Mouse (Mus musculus) hindbrain, embryonic 15.5 days (tissue): ENCODE measurements around the gene Cxcr5. TPM values are rescaled to one million over a fixed set of nuclear protein-coding genes. Genes with fewer than 3 reads are reported as not detected.

Experiments used
- ATAC-seq: fragments of 200-750 bp; cut with Nextera tagmentation; 2 replicates; pipeline ENCODE4 v1.8.0; 2017; ENCODE audit warnings: low read depth, moderate number of reproducible peaks, moderate TSS enrichment; ENCODE audit not compliant: low FRiP score
- H3K27ac ChIP-seq: fragments of 300-500 bp; sonication (generic); replicated peaks from 2 replicates; pipeline ENCODE4 v1.5.1; 2015; ENCODE audit warnings: mild to moderate bottlenecking, inconsistent platforms
- H3K27me3 ChIP-seq: fragments of 300-500 bp; sonication (generic); 2 replicates; pipeline ENCODE4 v1.6.1; 2015; ENCODE audit warnings: control low read depth, inconsistent platforms
- H3K36me3 ChIP-seq: fragments of 300-500 bp; sonication (generic); 2 replicates; pipeline ENCODE4 v1.6.1; 2015; ENCODE audit warnings: control low read depth, inconsistent platforms
- H3K4me1 ChIP-seq: fragments of 300-500 bp; sonication (generic); replicated peaks from 2 replicates; pipeline ENCODE4 v1.6.1; 2015; ENCODE audit warnings: control low read depth, inconsistent platforms
- H3K4me2 ChIP-seq: fragments of 300-500 bp; sonication (generic); 2 replicates; pipeline ENCODE4 v1.6.1; 2015; ENCODE audit warnings: moderate library complexity, mild to moderate bottlenecking, inconsistent platforms
- H3K4me3 ChIP-seq: fragments of 300-500 bp; sonication (generic); 2 replicates; pipeline ENCODE4 v1.5.1; 2015; ENCODE audit warnings: mild to moderate bottlenecking, inconsistent platforms
- H3K9ac ChIP-seq: fragments of 300-500 bp; sonication (generic); 2 replicates; pipeline ENCODE4 v1.6.1; 2015; ENCODE audit warnings: inconsistent platforms
- H3K9me3 ChIP-seq: fragments of 300-500 bp; sonication (generic); 2 replicates; pipeline ENCODE4 v1.6.1; 2016; ENCODE audit warnings: control low read depth, inconsistent platforms
- whole genome bisulfite sequencing: fragments of 180-500 bp; shearing (Covaris S2); methylation state at CpG from one replicate; pipeline ENCODE4 v1.1.7; 2015; 5-methylcytosine and 5-hydroxymethylcytosine counted together
- polyA plus RNA-seq: library from polyadenylated mRNA; unstranded; fragments of >200 nt; fragmentation: Nextera tagmentation; extraction: Ambion mirVana; gene quantifications from 2 replicates; pipeline ENCODE4 v1.2.1, GENCODE M21; 2015

Gene Cxcr5
- polyA plus RNA-seq, 1 experiment from 2014 or later, result not detected

DNA sequence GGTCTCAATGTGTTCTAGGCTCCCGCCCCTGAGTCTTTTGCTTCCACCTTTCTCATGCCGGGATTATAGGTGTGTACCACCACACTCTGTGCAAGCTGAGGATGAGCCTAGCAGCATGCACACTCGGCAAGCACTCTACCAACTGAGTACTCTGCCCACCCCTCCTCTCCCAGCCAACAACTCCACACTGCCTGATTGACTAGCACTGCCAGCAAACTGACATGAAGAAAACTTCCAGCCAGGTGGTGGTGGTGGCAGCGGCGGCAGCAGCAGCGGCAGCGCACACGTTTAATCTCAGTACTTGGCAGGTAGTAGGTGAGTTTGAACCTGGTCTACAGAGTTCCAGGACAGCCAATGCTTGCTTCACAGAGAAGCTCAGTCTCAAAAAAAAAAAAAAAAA lies 36.1 kb downstream of the Cxcr5 start:
- no peak for ATAC-seq
- no peak overlapping the region for H3K27ac ChIP-seq
- H3K27me3 ChIP-seq, result no peaks in the 10 kb centered on the region
- WGBS, result 88% methylated on average over 8 of the region's 8 CpGs
- no peak overlapping the region for H3K4me3 ChIP-seq
- H3K36me3 ChIP-seq, result no peaks in the 10 kb centered on the region
- H3K9ac ChIP-seq, result no peak overlapping the region
- no peak overlapping the region for H3K4me2 ChIP-seq
- H3K4me1 ChIP-seq, result no peaks in the 10 kb centered on the region
- no peaks in the 10 kb centered on the region for H3K9me3 ChIP-seq

- 79% methylated on average over 3 of the region's 3 CpGs for WGBS
- H3K4me2 ChIP-seq, result no peak overlapping the region
- no peak overlapping the region for H3K4me3 ChIP-seq
- no peaks in the 10 kb centered on the region for H3K4me1 ChIP-seq
- H3K27ac ChIP-seq, result no peak overlapping the region
- H3K9me3 ChIP-seq, result no peaks in the 10 kb centered on the region
- no peak for ATAC-seq
- no peaks in the 10 kb centered on the region for H3K36me3 ChIP-seq
- H3K9ac ChIP-seq, result no peak overlapping the region
- H3K27me3 ChIP-seq, result no peaks in the 10 kb centered on the region
These were observed 36.7 kb downstream of the Cxcr5 start for GRCm38 (mm10) chr9:44525001-44525400.

DNA sequence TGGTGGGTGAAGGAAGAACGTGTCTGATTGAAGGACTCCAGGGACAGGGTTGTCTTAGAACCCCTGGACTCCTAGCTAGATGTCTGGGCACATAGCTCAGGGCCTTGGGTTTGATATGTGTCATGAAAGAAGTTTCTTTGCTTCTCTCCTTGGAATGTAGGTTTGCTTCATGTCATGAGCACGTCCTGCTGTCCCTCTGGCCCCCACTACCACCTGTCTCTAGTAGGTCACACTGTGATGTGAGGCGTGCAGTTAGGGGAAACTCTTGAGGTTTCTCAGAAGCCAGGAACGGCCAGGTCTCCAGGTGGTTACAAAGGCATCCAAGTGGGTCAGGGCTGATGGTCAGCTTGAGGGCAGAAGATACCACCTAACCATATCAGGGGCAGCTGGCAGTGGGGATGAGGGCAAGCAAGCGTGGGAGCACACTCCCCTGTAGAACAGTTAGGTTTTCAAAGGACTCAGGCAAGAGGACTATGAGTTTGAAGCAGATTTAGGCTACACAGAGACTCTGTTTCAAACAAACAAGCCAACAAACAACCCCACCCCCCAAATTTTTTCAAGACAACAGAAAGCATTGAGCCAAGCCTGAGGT lies 37.3 kb downstream of the Cxcr5 start:
- no peak overlapping the region for H3K4me3 ChIP-seq
- H3K4me2 ChIP-seq, result no peak overlapping the region
- H3K9ac ChIP-seq, result no peak overlapping the region
- H3K36me3 ChIP-seq, result no peaks in the 10 kb centered on the region
- H3K9me3 ChIP-seq, result no peaks in the 10 kb centered on the region
- WGBS, result 75% methylated on average over 5 of the region's 5 CpGs
- H3K27ac ChIP-seq, result no peak overlapping the region
- no peaks in the 10 kb centered on the region for H3K4me1 ChIP-seq
- no peaks in the 10 kb centered on the region for H3K27me3 ChIP-seq
- ATAC-seq, result no peak

DNA sequence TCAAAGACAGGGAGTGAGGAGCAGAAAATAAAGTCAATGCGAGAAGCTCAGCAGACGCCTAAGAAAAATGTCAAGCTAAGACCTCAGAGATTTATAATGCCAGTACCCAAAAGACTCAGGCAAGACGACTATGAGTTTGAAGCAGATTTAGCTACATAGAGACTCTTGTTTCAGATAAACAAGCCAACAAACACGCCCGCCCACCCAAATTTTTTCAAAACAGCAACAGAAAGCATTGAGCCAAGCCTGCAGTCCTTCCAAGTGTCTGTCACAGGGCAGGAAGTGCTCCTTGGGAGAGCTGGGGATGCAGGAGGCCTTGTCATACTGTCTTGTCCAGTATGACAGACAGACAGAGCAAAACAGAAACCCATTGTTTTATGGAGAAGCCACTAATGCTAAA lies 38.0 kb downstream of the Cxcr5 start:
- H3K4me3 ChIP-seq, result no peak overlapping the region
- H3K27me3 ChIP-seq, result no peaks in the 10 kb centered on the region
- no peak overlapping the region for H3K4me2 ChIP-seq
- no peaks in the 10 kb centered on the region for H3K4me1 ChIP-seq
- H3K27ac ChIP-seq, result no peak overlapping the region
- H3K9me3 ChIP-seq, result no peaks in the 10 kb centered on the region
- no peaks in the 10 kb centered on the region for H3K36me3 ChIP-seq
- no peak for ATAC-seq
- H3K9ac ChIP-seq, result no peak overlapping the region
- WGBS, result 75% methylated on average over 5 of the region's 5 CpGs

- H3K27me3 ChIP-seq, result no peaks in the 10 kb centered on the region
- WGBS, result 85% methylated on average over 10 of the region's 10 CpGs
- no peaks in the 10 kb centered on the region for H3K9me3 ChIP-seq
- no peak overlapping the region for H3K9ac ChIP-seq
- H3K4me3 ChIP-seq, result no peak overlapping the region
- ATAC-seq, result no peak
- no peaks in the 10 kb centered on the region for H3K4me1 ChIP-seq
- no peak overlapping the region for H3K4me2 ChIP-seq
- H3K27ac ChIP-seq, result no peak overlapping the region
- no peaks in the 10 kb centered on the region for H3K36me3 ChIP-seq
These were observed 39.8 kb downstream of the Cxcr5 start for GRCm38 (mm10) chr9:44521927-44522326.

- Histone ChIP-seq H3K27me3 (no peaks in the 10 kb centered on the region), H3K4me3 (no peak overlapping the region), H3K36me3 (no peaks in the 10 kb centered on the region), H3K9me3 (no peaks in the 10 kb centered on the region), H3K9ac (no peak overlapping the region), H3K27ac (no peak overlapping the region), H3K4me2 (no peak overlapping the region), H3K4me1 (no peaks in the 10 kb centered on the region)
- 51% methylated on average over 7 of the region's 7 CpGs for WGBS
- no peak for ATAC-seq
These were observed 43.6 kb downstream of the Cxcr5 start for GRCm38 (mm10) chr9:44518068-44518467.

- Histone ChIP-seq H3K27me3 (no peaks in the 10 kb centered on the region), H3K27ac (no peak overlapping the region), H3K4me1 (no peaks in the 10 kb centered on the region), H3K4me2 (no peak overlapping the region), H3K36me3 (no peaks in the 10 kb centered on the region), H3K4me3 (no peak overlapping the region), H3K9ac (no peak overlapping the region), H3K9me3 (no peaks in the 10 kb centered on the region)
- WGBS, result 76% methylated on average over 4 of the region's 4 CpGs
- no peak for ATAC-seq
These were observed 44.3 kb downstream of the Cxcr5 start for GRCm38 (mm10) chr9:44517368-44517767.

DNA sequence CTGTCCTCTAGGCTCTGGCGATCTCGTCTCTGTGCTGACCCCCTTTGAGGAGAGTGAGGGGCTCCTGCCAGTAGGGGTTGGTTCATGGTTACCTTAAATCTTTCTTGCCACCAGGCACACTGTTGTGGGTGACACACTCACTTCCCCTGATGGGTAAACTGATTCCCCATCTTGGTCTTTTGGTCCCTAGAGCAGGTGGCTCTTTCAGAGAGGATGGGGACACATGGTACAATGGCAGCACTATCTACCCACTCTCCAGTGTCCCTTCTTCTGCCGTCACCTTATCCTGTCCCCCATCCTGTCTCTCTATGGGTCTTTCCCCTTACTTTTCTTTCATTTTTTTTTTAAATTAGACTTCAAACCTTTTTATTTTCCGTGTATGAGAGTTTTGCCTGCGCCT lies 45.8 kb downstream of the Cxcr5 start:
- no peak overlapping the region for H3K9ac ChIP-seq
- H3K36me3 ChIP-seq, result no peaks in the 10 kb centered on the region
- no peaks in the 10 kb centered on the region for H3K9me3 ChIP-seq
- no peak for ATAC-seq
- no peak overlapping the region for H3K4me3 ChIP-seq
- no peak overlapping the region for H3K27ac ChIP-seq
- H3K27me3 ChIP-seq, result no peaks in the 10 kb centered on the region
- H3K4me2 ChIP-seq, result no peak overlapping the region
- 93% methylated on average over 5 of the region's 5 CpGs for WGBS
- peaks cover 12% of the 10 kb centered on the region for H3K4me1 ChIP-seq

DNA sequence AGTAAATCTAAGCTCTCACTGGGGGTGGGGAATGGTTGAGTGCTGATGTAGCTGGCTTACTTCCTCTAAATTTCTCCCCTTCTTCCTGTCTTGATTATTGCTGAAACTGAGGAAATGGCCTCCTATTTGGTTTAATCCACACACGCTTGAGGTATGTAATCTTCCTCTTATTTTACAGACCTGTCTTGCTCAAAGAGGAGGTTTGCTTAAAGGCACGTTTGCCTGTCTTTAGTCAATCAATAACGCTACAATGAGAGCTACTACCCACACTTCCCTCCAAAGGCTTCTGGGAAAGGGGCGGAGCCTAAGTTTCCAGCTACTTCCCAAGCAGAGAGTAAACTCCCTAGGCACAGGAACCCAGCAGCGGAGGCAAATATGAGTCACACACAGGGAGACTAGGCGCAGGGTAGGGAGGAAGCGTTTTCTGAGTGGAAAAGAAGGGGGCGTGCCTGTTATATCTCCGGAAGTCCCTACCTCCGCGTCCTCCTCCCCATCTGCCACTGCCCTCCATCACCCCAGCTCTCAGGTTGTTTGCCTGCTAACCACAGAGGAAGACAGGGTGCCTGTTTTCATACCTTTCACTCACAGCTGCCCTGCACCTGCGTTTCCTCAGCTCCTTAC lies 46.4 kb downstream of the Cxcr5 start:
- Histone ChIP-seq H3K9ac (no peak overlapping the region), H3K27me3 (no peaks in the 10 kb centered on the region), H3K36me3 (no peaks in the 10 kb centered on the region), H3K4me3 (no peak overlapping the region), H3K4me2 (no peak overlapping the region), H3K9me3 (no peaks in the 10 kb centered on the region), H3K4me1 (peaks cover 18% of the 10 kb centered on the region), H3K27ac (no peak overlapping the region)
- WGBS, result 71% methylated on average over 12 of the region's 12 CpGs
- ATAC-seq, result no peak

DNA sequence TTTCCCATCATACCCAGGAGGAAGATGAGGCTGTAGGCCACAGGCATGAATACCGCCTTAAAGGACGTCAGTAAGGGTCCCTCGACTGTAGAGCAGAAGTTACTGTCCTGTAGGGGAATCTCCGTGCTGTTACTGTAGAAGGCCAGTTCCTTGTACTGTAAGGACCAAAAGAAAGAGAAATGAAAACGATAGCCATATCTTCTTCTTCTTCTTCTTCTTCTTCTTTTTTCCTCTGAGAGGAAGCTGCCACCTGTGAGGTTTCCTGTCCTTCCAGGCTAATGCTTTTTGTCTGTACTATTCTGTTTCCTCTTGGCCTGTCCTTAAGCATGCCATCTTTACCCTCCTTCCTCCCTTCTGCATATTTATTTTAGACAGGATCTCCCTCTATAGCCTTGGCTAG lies 47.5 kb downstream of the Cxcr5 start:
- Histone ChIP-seq H3K4me3 (no peak overlapping the region), H3K4me1 (peaks cover 29% of the 10 kb centered on the region), H3K9ac (no peak overlapping the region), H3K9me3 (no peaks in the 10 kb centered on the region), H3K27ac (no peak overlapping the region), H3K27me3 (no peaks in the 10 kb centered on the region), H3K4me2 (no peak overlapping the region), H3K36me3 (no peaks in the 10 kb centered on the region)
- 96% methylated on average over 5 of the region's 5 CpGs for WGBS
- no peak for ATAC-seq

DNA sequence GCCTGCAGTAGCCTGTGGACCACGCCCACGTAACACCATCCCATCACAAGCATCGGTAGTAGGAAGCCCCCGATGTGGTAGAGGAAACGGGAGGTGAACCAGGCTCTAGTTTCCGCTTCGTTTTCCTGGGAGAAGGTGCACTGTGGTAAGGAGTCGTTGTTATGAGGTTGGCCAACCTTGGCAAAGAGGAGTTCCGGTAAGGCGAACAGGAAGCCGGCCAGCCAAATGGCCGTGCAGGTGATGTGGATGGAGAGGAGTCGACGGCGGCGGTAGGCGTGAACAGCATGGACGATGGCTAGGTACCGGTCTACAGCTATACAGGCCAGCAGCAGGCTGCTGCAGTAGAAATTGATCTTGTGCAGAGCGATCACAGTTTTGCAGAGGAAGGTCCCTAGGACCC lies 48.1 kb downstream of the Cxcr5 start:
- no peak overlapping the region for H3K4me3 ChIP-seq
- H3K27me3 ChIP-seq, result no peaks in the 10 kb centered on the region
- peaks cover 34% of the 10 kb centered on the region for H3K4me1 ChIP-seq
- no peaks in the 10 kb centered on the region for H3K36me3 ChIP-seq
- H3K4me2 ChIP-seq, result no peak overlapping the region
- H3K9me3 ChIP-seq, result no peaks in the 10 kb centered on the region
- WGBS, result 82% methylated on average over 20 of the region's 20 CpGs
- no peak overlapping the region for H3K27ac ChIP-seq
- H3K9ac ChIP-seq, result no peak overlapping the region
- no peak for ATAC-seq

DNA sequence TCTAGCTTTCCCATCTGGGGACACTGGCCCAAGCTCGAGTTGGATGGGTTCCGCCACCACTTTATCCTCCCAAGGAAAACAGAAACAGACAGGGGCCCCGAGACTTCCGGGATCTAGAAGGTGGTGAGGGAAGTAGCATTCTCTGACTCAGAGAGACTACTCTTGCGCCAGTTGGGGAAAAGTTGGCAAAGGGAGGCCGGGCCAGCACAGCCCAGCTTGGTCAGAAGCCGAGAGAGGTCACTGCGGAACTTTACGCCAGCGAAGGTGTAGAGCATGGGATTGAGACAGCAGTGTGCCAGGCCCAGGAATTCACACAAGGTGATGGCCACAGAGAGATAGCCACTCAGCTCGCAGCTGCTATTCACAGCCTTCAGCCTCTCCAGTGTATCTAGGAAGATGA lies 48.6 kb downstream of the Cxcr5 start:
- Histone ChIP-seq H3K27me3 (no peaks in the 10 kb centered on the region), H3K4me1 (peaks cover 36% of the 10 kb centered on the region), H3K4me3 (no peak overlapping the region), H3K9me3 (no peaks in the 10 kb centered on the region), H3K9ac (no peak overlapping the region), H3K27ac (no peak overlapping the region), H3K4me2 (no peak overlapping the region), H3K36me3 (0 out of 2 replicates have a peak, but pooled peaks cover 3% of the 10 kb centered on the region)
- no peak for ATAC-seq
- 91% methylated on average over 11 of the region's 11 CpGs for WGBS

DNA sequence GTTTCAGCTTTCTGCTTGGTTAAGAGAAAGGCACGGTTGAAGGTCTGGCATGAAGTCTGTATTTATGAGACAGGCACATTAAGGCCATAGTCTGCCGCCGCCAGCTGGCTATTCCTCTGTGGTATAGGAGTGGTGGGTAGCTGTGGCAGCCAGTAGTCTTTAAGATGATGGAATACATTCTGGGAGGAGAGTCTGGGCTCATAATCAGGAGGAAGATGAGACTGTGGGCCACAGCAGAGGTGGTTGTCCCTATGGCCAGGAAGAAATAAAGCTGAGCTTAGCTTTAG lies 49.0 kb downstream of the Cxcr5 start:
- no peak overlapping the region for H3K4me3 ChIP-seq
- H3K9me3 ChIP-seq, result no peaks in the 10 kb centered on the region
- no peak for ATAC-seq
- H3K36me3 ChIP-seq, result 0 out of 2 replicates have a peak, but pooled peaks cover 5% of the 10 kb centered on the region
- peaks cover 36% of the 10 kb centered on the region for H3K4me1 ChIP-seq
- H3K27ac ChIP-seq, result no peak overlapping the region
- 73% methylated on average over 3 of the region's 3 CpGs for WGBS
- H3K27me3 ChIP-seq, result no peaks in the 10 kb centered on the region
- no peak overlapping the region for H3K9ac ChIP-seq
- no peak overlapping the region for H3K4me2 ChIP-seq
